Mouse (Mus musculus) MEL (cell line): Measurements from ENCODE around the gene Sez6l. TPM values are rescaled to one million over a fixed set of nuclear protein-coding genes. Genes with fewer than 3 reads are reported as not detected.

ENCODE experiments used
- DNase-seq: peaks from one replicate; pipeline ENCODE4 v3.0.0; 2011; ENCODE audit warnings: low read depth, low spot score
- H3K27ac ChIP-seq: 2 replicates; pipeline ENCODE4 v1.5.1; 2012; ENCODE audit warnings: low read depth, mild to moderate bottlenecking, control low read depth, low read length, moderate library complexity; ENCODE audit not compliant: control insufficient read depth
- H3K27me3 ChIP-seq, 2 experiments: fragments of 150-350 bp in 1 of 2; sonication (generic) in 1 of 2; 2 replicates each; pipeline ENCODE4 v1.6.1; 2012; ENCODE audit warnings: low read length in 2 of 2, mild to moderate bottlenecking in 2 of 2, improper control_type of control experiment in 1 of 2, moderate library complexity in 1 of 2; ENCODE audit not compliant: insufficient read depth in 2 of 2, control insufficient read depth in 1 of 2
- H3K36me3 ChIP-seq, 2 experiments: 2 replicates each; pipeline ENCODE4 v1.6.1; 2012 to 2014; ENCODE audit warnings: low read length in 2 of 2, improper control_type of control experiment in 1 of 2, inconsistent platforms in 1 of 2, mild to moderate bottlenecking in 1 of 2; ENCODE audit not compliant: insufficient read depth in 2 of 2, control insufficient read depth in 1 of 2
- H3K4me1 ChIP-seq, 2 experiments: fragments of 150-350 bp in 1 of 2; sonication (generic) in 1 of 2; 2 replicates each; pipeline ENCODE4 v1.6.1; 2012; ENCODE audit warnings: low read length in 2 of 2, improper control_type of control experiment in 1 of 2, mild to moderate bottlenecking in 1 of 2; ENCODE audit not compliant: insufficient read depth in 2 of 2, control insufficient read depth in 1 of 2
- H3K4me3 ChIP-seq, 2 experiments: fragments of 150-350 bp in 1 of 2; sonication (generic) in 1 of 2; 2 replicates each; pipeline ENCODE4 v1.5.1; 2012; ENCODE audit warnings: low read depth in 2 of 2, low read length in 2 of 2, mild to moderate bottlenecking in 2 of 2, moderate library complexity in 2 of 2, control low read depth in 1 of 2, improper control_type of control experiment in 1 of 2; ENCODE audit not compliant: control insufficient read depth in 1 of 2, insufficient read depth in 1 of 2
- H3K79me2 ChIP-seq: 2 replicates; pipeline ENCODE4 v1.6.1; 2012; ENCODE audit warnings: mild to moderate bottlenecking, low read length, moderate library complexity; ENCODE audit not compliant: control insufficient read depth, poor library complexity, insufficient read depth
- H3K9ac ChIP-seq: 2 replicates; pipeline ENCODE4 v1.6.1; 2012; ENCODE audit warnings: low read depth, mild to moderate bottlenecking, control low read depth, low read length, moderate library complexity; ENCODE audit not compliant: control insufficient read depth, poor library complexity, severe bottlenecking
- H3K9me3 ChIP-seq: fragments of 150-350 bp; sonication (generic); replicated peaks from 2 replicates; pipeline ENCODE4 v1.6.1; 2012; ENCODE audit warnings: mild to moderate bottlenecking, low read length, improper control_type of control experiment, moderate library complexity; ENCODE audit not compliant: insufficient read depth
- CHD1 ChIP-seq: IDR thresholded peaks from 2 replicates; pipeline ENCODE4 v1.6.1; 2012; ENCODE audit warnings: low read depth, mild to moderate bottlenecking, inconsistent platforms, low read length, improper control_type of control experiment
- CTCF ChIP-seq, 3 experiments: IDR thresholded peaks in 2 of 3; conservative IDR thresholded peaks in 1 of 3; 2 replicates each; pipeline ENCODE4 v1.5.1; 2011 to 2012; ENCODE audit warnings: low read length in 3 of 3, low read depth in 2 of 3, mild to moderate bottlenecking in 2 of 3, improper control_type of control experiment in 1 of 3, inconsistent platforms in 1 of 3, mixed read lengths in 1 of 3, moderate library complexity in 1 of 3; ENCODE audit not compliant: control insufficient read depth in 1 of 3, insufficient read depth in 1 of 3, poor library complexity in 1 of 3, severe bottlenecking in 1 of 3
- ELF1 ChIP-seq: IDR thresholded peaks from 2 replicates; pipeline ENCODE4 v1.6.1; 2014; ENCODE audit warnings: low read depth, mild to moderate bottlenecking, inconsistent platforms, low read length, improper control_type of control experiment, moderate library complexity
- EP300 ChIP-seq, 2 experiments: IDR thresholded peaks; 2 replicates each; pipeline ENCODE4 v1.6.1; 2011; ENCODE audit warnings: improper control_type of control experiment in 2 of 2, low read length in 2 of 2, low read depth in 1 of 2, mild to moderate bottlenecking in 1 of 2
- ETS1 ChIP-seq: IDR thresholded peaks from 2 replicates; pipeline ENCODE4 v1.6.1; 2012; ENCODE audit warnings: low read depth, mild to moderate bottlenecking, inconsistent platforms, low read length, improper control_type of control experiment, moderate library complexity
- GABPA ChIP-seq: IDR thresholded peaks from 2 replicates; pipeline ENCODE4 v1.6.1; 2012; ENCODE audit warnings: low read depth, mild to moderate bottlenecking, inconsistent platforms, low read length, improper control_type of control experiment, moderate library complexity
- GATA1 ChIP-seq: IDR thresholded peaks from 2 replicates; pipeline ENCODE4 v1.6.1; 2011; ENCODE audit warnings: low read depth, low read length, improper control_type of control experiment
- HCFC1 ChIP-seq: IDR thresholded peaks from 2 replicates; pipeline ENCODE4 v1.6.1; 2012; ENCODE audit warnings: low read depth, mild to moderate bottlenecking, inconsistent platforms, low read length, improper control_type of control experiment, moderate library complexity
- JUND ChIP-seq: IDR thresholded peaks from 2 replicates; pipeline ENCODE4 v1.6.1; 2011; ENCODE audit warnings: low read depth, mild to moderate bottlenecking, improper control_type of control experiment, low read length
- KAT2A ChIP-seq: conservative IDR thresholded peaks from 2 replicates; pipeline ENCODE4 v1.6.1; 2012; ENCODE audit warnings: low read depth, low read length, improper control_type of control experiment, inconsistent platforms
- MAFK ChIP-seq: IDR thresholded peaks from 2 replicates; pipeline ENCODE4 v1.6.1; 2011; ENCODE audit warnings: low read depth, mild to moderate bottlenecking, low read length, improper control_type of control experiment, borderline replicate concordance
- MAZ ChIP-seq: IDR thresholded peaks from 2 replicates; pipeline ENCODE4 v1.6.1; 2012; ENCODE audit warnings: low read depth, mild to moderate bottlenecking, inconsistent platforms, low read length, improper control_type of control experiment
- MYB ChIP-seq: IDR thresholded peaks from 2 replicates; pipeline ENCODE4 v1.6.1; 2011; ENCODE audit warnings: mild to moderate bottlenecking, low read depth, low read length, improper control_type of control experiment
- NELFE ChIP-seq: IDR thresholded peaks from 2 replicates; pipeline ENCODE4 v1.6.1; 2011; ENCODE audit warnings: low read depth, low read length, improper control_type of control experiment
- POLR2A ChIP-seq, 2 experiments: IDR thresholded peaks; 2 replicates each; pipeline ENCODE4 v1.6.1; 2011 to 2012; ENCODE audit warnings: low read length in 2 of 2, mild to moderate bottlenecking in 2 of 2, control low read depth in 1 of 2, improper control_type of control experiment in 1 of 2, low read depth in 1 of 2, moderate library complexity in 1 of 2; ENCODE audit not compliant: control insufficient read depth in 1 of 2, insufficient read depth in 1 of 2, poor library complexity in 1 of 2
- POLR2AphosphoS5 ChIP-seq: IDR thresholded peaks from 2 replicates; pipeline ENCODE4 v1.6.1; 2012; ENCODE audit warnings: low read depth, borderline replicate concordance, mild to moderate bottlenecking, inconsistent platforms, low read length, moderate library complexity, mixed read lengths
- RCOR1 ChIP-seq: IDR thresholded peaks from 2 replicates; pipeline ENCODE4 v1.6.1; 2012; ENCODE audit warnings: low read depth, mild to moderate bottlenecking, inconsistent platforms, low read length, improper control_type of control experiment
- SIN3A ChIP-seq: IDR thresholded peaks from 2 replicates; pipeline ENCODE4 v1.6.1; 2012; ENCODE audit warnings: low read length, improper control_type of control experiment, inconsistent platforms
- TBP ChIP-seq: IDR thresholded peaks from 2 replicates; pipeline ENCODE4 v1.8.0; 2011; ENCODE audit warnings: low read depth, low read length, improper control_type of control experiment
- ZC3H11A ChIP-seq: IDR thresholded peaks from 2 replicates; pipeline ENCODE4 v1.6.1; 2012; ENCODE audit warnings: low read depth, mild to moderate bottlenecking, inconsistent platforms, low read length, improper control_type of control experiment
- ZKSCAN1 ChIP-seq: IDR thresholded peaks from 2 replicates; pipeline ENCODE4 v1.6.1; 2012; ENCODE audit warnings: low read depth, mild to moderate bottlenecking, inconsistent platforms, low read length, improper control_type of control experiment, moderate library complexity
- ZMIZ1 ChIP-seq: IDR thresholded peaks from 2 replicates; pipeline ENCODE4 v1.6.1; 2012; ENCODE audit warnings: low read depth, mild to moderate bottlenecking, inconsistent platforms, low read length, improper control_type of control experiment, moderate library complexity
- polyA plus RNA-seq, 2 experiments: library from polyadenylated mRNA; stranded (reverse) in 1 of 2; unstranded in 1 of 2; fragments of >175 nt in 1 of 2; fragments of >200 nt in 1 of 2; gene quantifications; 2 replicates each; pipeline versions ENCODE4 v1.2.1 to v1.2.4; 2012; ENCODE audit warnings: low replicate concordance in 2 of 2, low read depth in 1 of 2; ENCODE audit not compliant: insufficient read length in 2 of 2, insufficient read depth in 1 of 2, missing spikeins in 1 of 2
- total RNA-seq: library from RNA; depleted of rRNA; stranded (reverse); fragments of 300-350 nt; gene quantifications from 2 replicates; pipeline ENCODE4 v1.2.3, GENCODE M21; 2012

The Sez6l gene
- total and polyA plus RNA-seq, 3 experiments, result not detected

GRCm38 (mm10) chr5:112406017-112406416, 171.0 kb downstream of the Sez6l start:
- H3K9ac ChIP-seq, result no peak overlapping the region
- no peaks in the 10 kb centered on the region for H3K9me3 ChIP-seq
- no peaks in the 10 kb centered on the region for H3K4me1 ChIP-seq
- H3K4me3 ChIP-seq, result no peak overlapping the region
- no peaks in the 10 kb centered on the region for H3K36me3 ChIP-seq
- no peak for TF ChIP-seq ZC3H11A
- no peak for TF ChIP-seq MYB
- TF ChIP-seq HCFC1, result no peak
- no peak for TF ChIP-seq ZMIZ1
- no peak for TF ChIP-seq CHD1
- TF ChIP-seq CTCF (IDR thresholded peaks at IDR 0.05 in 2 of 3, conservative IDR thresholded peaks at IDR 0.05 in 1 of 3; ENCODE audit: control insufficient read depth in 1 of 3, insufficient read depth in 1 of 3, low read depth in 2 of 3, low read length in 3 of 3, poor library complexity in 1 of 3, severe bottlenecking in 1 of 3), result no peak
- TF ChIP-seq TBP, result no peak
- no peak for TF ChIP-seq ELF1
- no peak for TF ChIP-seq EP300 (IDR thresholded peaks at IDR 0.05; ENCODE audit: low read depth in 1 of 2, low read length in 2 of 2)
- no peak for TF ChIP-seq ETS1
- TF ChIP-seq KAT2A, result no peak
- no peak for TF ChIP-seq RCOR1
- no peak for TF ChIP-seq GATA1
- TF ChIP-seq POLR2A (IDR thresholded peaks at IDR 0.05; ENCODE audit: control insufficient read depth in 1 of 2, insufficient read depth in 1 of 2, low read depth in 1 of 2, low read length in 2 of 2, poor library complexity in 1 of 2), result no peak
- TF ChIP-seq ZKSCAN1, result no peak
- TF ChIP-seq SIN3A, result no peak
- no peak for TF ChIP-seq NELFE
- TF ChIP-seq GABPA, result no peak
- TF ChIP-seq JUND, result no peak
- H3K27ac ChIP-seq, result no peak overlapping the region
- H3K79me2 ChIP-seq, result no peaks in the 10 kb centered on the region
- H3K27me3 ChIP-seq, result no peaks in the 10 kb centered on the region
- no peak for DNase-seq

GRCm38 (mm10) chr5:112402437-112402836, 174.5 kb downstream of the Sez6l start:
- Histone ChIP-seq H3K4me1 (no peaks in the 10 kb centered on the region), H3K27ac (no peak overlapping the region), H3K79me2 (no peaks in the 10 kb centered on the region), H3K9me3 (no peaks in the 10 kb centered on the region), H3K36me3 (no peaks in the 10 kb centered on the region), H3K4me3 (no peak overlapping the region), H3K27me3 (no peaks in the 10 kb centered on the region), H3K9ac (no peak overlapping the region)
- no peak for DNase-seq
- TF ChIP-seq MAFK, result no peak
- TF ChIP-seq SIN3A, result no peak
- no peak for TF ChIP-seq CTCF (IDR thresholded peaks at IDR 0.05 in 2 of 3, conservative IDR thresholded peaks at IDR 0.05 in 1 of 3; ENCODE audit: control insufficient read depth in 1 of 3, insufficient read depth in 1 of 3, low read depth in 2 of 3, low read length in 3 of 3, poor library complexity in 1 of 3, severe bottlenecking in 1 of 3)
- TF ChIP-seq TBP, result no peak
- TF ChIP-seq POLR2A (IDR thresholded peaks at IDR 0.05; ENCODE audit: control insufficient read depth in 1 of 2, insufficient read depth in 1 of 2, low read depth in 1 of 2, low read length in 2 of 2, poor library complexity in 1 of 2), result no peak
- TF ChIP-seq MAZ, result no peak
- no peak for TF ChIP-seq CHD1
- TF ChIP-seq POLR2AphosphoS5, result no peak
- TF ChIP-seq EP300 (IDR thresholded peaks at IDR 0.05; ENCODE audit: low read depth in 1 of 2, low read length in 2 of 2), result no peak
- TF ChIP-seq JUND, result no peak
- TF ChIP-seq ELF1, result no peak
